Mouse (Mus musculus): ENCODE measurements around the gene Net1. TPM values are rescaled to one million over a fixed set of nuclear protein-coding genes. Genes with fewer than 3 reads are reported as not detected.
A peak's percentile ranks its signal among the peaks of the same experiment; 100 is the strongest.

Net1 gene
- polyA plus RNA-seq, 1 experiment from 2014 or later: 46.5 TPM

GRCm38 (mm10) chr13:3926046-3926445 is 8.0 kb upstream of the Net1 start:
- Histone ChIP-seq H3K27me3 (ENCODE audit: insufficient read depth, low read length) (no peaks in the 10 kb centered on the region), H3K4me3 (ENCODE audit: low read depth, low read length) (no peak overlapping the region), H3K4me2 (ENCODE audit: low read depth, low read length) (no peak overlapping the region), H3K4me1 (ENCODE audit: insufficient read depth) (no peaks in the 10 kb centered on the region), H3K9me3 (ENCODE audit: low read length) (no peaks in the 10 kb centered on the region), H3K27ac (ENCODE audit: low read depth) (no peak overlapping the region), H3K36me3 (replicated peaks; ENCODE audit: insufficient read depth, low read length) (no peaks in the 10 kb centered on the region), H3K9ac (replicated peaks) (no peak overlapping the region)
- TF ChIP-seq EP300 (IDR thresholded peaks at IDR 0.05; ENCODE audit: low read depth): no peak
- no peak for ATAC-seq
- WGBS (ENCODE audit: insufficient replicate concordance): 67% methylated on average over 6 of the region's 6 CpGs
- no peak for DNase-seq

DNA sequence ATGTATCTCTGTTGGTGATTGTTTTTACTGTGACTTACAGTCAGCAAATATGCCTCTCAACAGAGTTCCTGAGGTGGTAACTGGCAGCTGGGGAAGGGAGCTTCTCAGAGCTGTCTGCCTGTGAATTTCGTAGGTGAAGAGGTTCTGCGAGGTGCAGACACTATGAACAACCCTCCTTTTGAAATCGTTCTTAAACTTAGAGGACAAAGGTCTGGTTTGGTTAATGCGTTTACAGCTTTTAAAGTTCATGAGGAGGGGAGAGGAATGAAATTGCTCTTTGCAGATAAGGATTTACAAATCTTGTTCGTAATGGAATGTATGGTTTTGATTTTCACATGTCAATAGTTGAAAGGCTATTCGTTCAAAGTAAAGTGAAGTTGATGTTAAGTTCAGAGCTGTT is 7.6 kb upstream of the Net1 start:
- 71% methylated on average over 6 of the region's 6 CpGs for WGBS (ENCODE audit: insufficient replicate concordance)

GRCm38 (mm10) chr13:3924483-3924882 is 6.5 kb upstream of the Net1 start:
- 69% methylated on average over 5 of the region's 5 CpGs for whole genome bisulfite sequencing (ENCODE audit: insufficient replicate concordance)
- no peak overlapping the region for H3K9ac ChIP-seq (replicated peaks)
- H3K9me3 ChIP-seq (ENCODE audit: low read length): no peaks in the 10 kb centered on the region
- DNase-seq (no peak), ATAC-seq (no peak)
- H3K36me3 ChIP-seq (replicated peaks; ENCODE audit: insufficient read depth, low read length): no peaks in the 10 kb centered on the region
- H3K27me3 ChIP-seq (ENCODE audit: insufficient read depth, low read length): no peaks in the 10 kb centered on the region
- H3K27ac ChIP-seq (ENCODE audit: low read depth): no peak overlapping the region
- no peak overlapping the region for H3K4me3 ChIP-seq (ENCODE audit: low read depth, low read length)
- H3K4me1 ChIP-seq (ENCODE audit: insufficient read depth): no peaks in the 10 kb centered on the region
- no peak overlapping the region for H3K4me2 ChIP-seq (ENCODE audit: low read depth, low read length)
- TF ChIP-seq EP300 (IDR thresholded peaks at IDR 0.05; ENCODE audit: low read depth): no peak
- TF ChIP-seq CTCF (IDR thresholded peaks at IDR 0.05; ENCODE audit: low read depth): no peak

More for the DNA sequence above, 7.6 kb upstream of the Net1 start:
- H3K9me3 ChIP-seq (ENCODE audit: low read length): no peaks in the 10 kb centered on the region
- H3K9ac ChIP-seq (replicated peaks): no peak overlapping the region
- no peaks in the 10 kb centered on the region for H3K36me3 ChIP-seq (replicated peaks; ENCODE audit: insufficient read depth, low read length)
- no peaks in the 10 kb centered on the region for H3K27me3 ChIP-seq (ENCODE audit: insufficient read depth, low read length)
- H3K4me1 ChIP-seq (ENCODE audit: insufficient read depth): no peaks in the 10 kb centered on the region
- H3K27ac ChIP-seq (ENCODE audit: low read depth): no peak overlapping the region
- no peak overlapping the region for H3K4me2 ChIP-seq (ENCODE audit: low read depth, low read length)
- no peak overlapping the region for H3K4me3 ChIP-seq (ENCODE audit: low read depth, low read length)
- DNase-seq (no peak), ATAC-seq (no peak)
- TF ChIP-seq EP300 (IDR thresholded peaks at IDR 0.05; ENCODE audit: low read depth) (no peak), CTCF (IDR thresholded peaks at IDR 0.05; ENCODE audit: low read depth) (no peak)

DNA sequence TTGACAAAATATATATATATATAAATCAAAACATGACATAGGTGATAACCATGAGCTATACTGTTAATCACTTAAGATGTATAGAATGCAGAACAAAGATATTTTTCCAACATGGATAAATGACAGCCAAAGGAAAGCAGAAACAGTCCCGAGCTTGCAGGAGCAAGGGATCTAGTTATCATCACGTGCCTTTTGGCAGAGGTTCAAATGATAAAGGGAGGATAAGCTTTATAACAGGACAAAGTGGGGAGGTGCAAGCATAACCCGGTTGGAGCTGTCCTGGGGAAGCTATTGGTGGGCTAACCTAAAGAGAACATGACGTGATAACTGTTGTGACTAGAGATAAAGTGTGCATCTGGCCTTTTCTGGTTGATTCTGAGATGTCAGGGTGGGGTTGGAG is 4.5 kb downstream of the Net1 start:
- no peak overlapping the region for H3K9ac ChIP-seq (replicated peaks)
- ATAC-seq (no peak), DNase-seq (no peak)
- H3K36me3 ChIP-seq (replicated peaks; ENCODE audit: insufficient read depth, low read length): no peaks in the 10 kb centered on the region; the same call in 1 of the 2 replicates
- no peaks in the 10 kb centered on the region for H3K9me3 ChIP-seq (ENCODE audit: low read length)
- WGBS (ENCODE audit: insufficient replicate concordance): 41% methylated on average over 4 of the region's 4 CpGs
- TF ChIP-seq EP300 (IDR thresholded peaks at IDR 0.05; ENCODE audit: low read depth): no peak
- TF ChIP-seq CTCF (IDR thresholded peaks at IDR 0.05; ENCODE audit: low read depth): no peak
- H3K27ac ChIP-seq (ENCODE audit: low read depth): no peak overlapping the region
- peaks cover 11% of the 10 kb centered on the region; the same call in 1 of the 2 replicates for H3K4me1 ChIP-seq (ENCODE audit: insufficient read depth)
- no peak overlapping the region for H3K4me3 ChIP-seq (ENCODE audit: low read depth, low read length)
- no peak overlapping the region for H3K4me2 ChIP-seq (ENCODE audit: low read depth, low read length)
- no peaks in the 10 kb centered on the region for H3K27me3 ChIP-seq (ENCODE audit: insufficient read depth, low read length)

- TF ChIP-seq CTCF (IDR thresholded peaks at IDR 0.05; ENCODE audit: low read depth) (no peak), EP300 (IDR thresholded peaks at IDR 0.05; ENCODE audit: low read depth) (no peak)
- Histone ChIP-seq H3K27me3 (ENCODE audit: insufficient read depth, low read length) (no peaks in the 10 kb centered on the region), H3K9ac (replicated peaks) (no peak overlapping the region), H3K4me2 (ENCODE audit: low read depth, low read length) (no peak overlapping the region), H3K4me3 (ENCODE audit: low read depth, low read length) (no peak overlapping the region), H3K9me3 (ENCODE audit: low read length) (no peaks in the 10 kb centered on the region), H3K4me1 (ENCODE audit: insufficient read depth) (peaks cover 8% of the 10 kb centered on the region), H3K36me3 (replicated peaks; ENCODE audit: insufficient read depth, low read length) (no peaks in the 10 kb centered on the region; the same call in 1 of the 2 replicates), H3K27ac (ENCODE audit: low read depth) (no peak overlapping the region)
- DNase-seq: no peak
- WGBS (ENCODE audit: insufficient replicate concordance): 78% methylated on average over 5 of the region's 5 CpGs
- ATAC-seq: no peak
These were observed 7.7 kb downstream of the Net1 start for GRCm38 (mm10) chr13:3910356-3910755.

DNA sequence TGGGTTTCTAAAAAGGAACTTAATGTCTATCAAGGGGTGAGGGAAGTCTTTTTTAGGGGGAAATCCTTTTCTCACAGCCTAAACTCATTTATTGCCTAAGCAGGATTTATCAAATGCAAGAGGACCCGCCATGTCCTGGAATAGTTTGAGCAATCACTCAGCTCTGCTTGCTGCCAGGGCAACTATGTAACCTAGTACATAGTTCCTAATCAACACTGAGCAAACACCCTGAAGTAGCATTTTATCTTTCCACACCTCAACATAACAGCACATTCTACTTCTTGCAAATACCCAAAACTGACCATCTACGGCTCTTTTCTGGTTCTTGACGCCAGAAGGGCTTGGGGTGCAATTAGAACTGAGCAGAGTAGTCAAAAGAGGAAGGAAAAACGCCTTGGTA is 9.8 kb downstream of the Net1 start:
- DNase-seq (no peak), ATAC-seq (peak; percentile 43; the same call in 1 of the 2 replicates)
- Histone ChIP-seq H3K9ac (replicated peaks) (no peak overlapping the region), H3K27ac (ENCODE audit: low read depth) (no peak overlapping the region), H3K27me3 (ENCODE audit: insufficient read depth, low read length) (no peaks in the 10 kb centered on the region), H3K9me3 (ENCODE audit: low read length) (no peaks in the 10 kb centered on the region), H3K4me2 (ENCODE audit: low read depth, low read length) (no peak overlapping the region), H3K36me3 (replicated peaks; ENCODE audit: insufficient read depth, low read length) (no peaks in the 10 kb centered on the region; the same call in 1 of the 2 replicates), H3K4me1 (ENCODE audit: insufficient read depth) (peaks cover 8% of the 10 kb centered on the region), H3K4me3 (ENCODE audit: low read depth, low read length) (no peak overlapping the region)
- TF ChIP-seq EP300 (IDR thresholded peaks at IDR 0.05; ENCODE audit: low read depth) (no peak), CTCF (IDR thresholded peaks at IDR 0.05; ENCODE audit: low read depth) (no peak)
- 51% methylated on average over 4 of the region's 4 CpGs for WGBS (ENCODE audit: insufficient replicate concordance)

Data from liver, postnatal 0 days (tissue).